Mouse (Mus musculus): Measurements from ENCODE around the gene Chchd6. TPM values are rescaled to one million over a fixed set of nuclear protein-coding genes. Genes with fewer than 3 reads are reported as not detected.

The Chchd6 gene
- polyA plus RNA-seq, 1 experiment from 2014 or later = 55.9 TPM

- no peak overlapping the region for H3K4me3 ChIP-seq (ENCODE audit: low read length)
- no peaks in the 10 kb centered on the region for H3K36me3 ChIP-seq (ENCODE audit: control insufficient read depth, insufficient read depth, low read length)
- no peak for ATAC-seq (ENCODE audit: low read depth)
- H3K4me1 ChIP-seq (replicated peaks; ENCODE audit: control insufficient read depth, insufficient read depth, low read length) = 0 out of 2 replicates have a peak, but pooled peaks cover 2% of the 10 kb centered on the region
- H3K4me2 ChIP-seq (ENCODE audit: low read depth, low read length) = no peak overlapping the region
- H3K27ac ChIP-seq (ENCODE audit: low read length) = no peak overlapping the region
- H3K9me3 ChIP-seq (ENCODE audit: control insufficient read depth, low read length) = no peaks in the 10 kb centered on the region
- no peaks in the 10 kb centered on the region for H3K27me3 ChIP-seq (ENCODE audit: control insufficient read depth, insufficient read depth, low read depth, low read length)
- WGBS = 59% methylated on average over 8 of the region's 8 CpGs
- H3K9ac ChIP-seq (ENCODE audit: low read length) = no peak overlapping the region
Observed at GRCm38 (mm10) chr6:89628045-89628785, 32.8 kb upstream of the Chchd6 start.

DNA sequence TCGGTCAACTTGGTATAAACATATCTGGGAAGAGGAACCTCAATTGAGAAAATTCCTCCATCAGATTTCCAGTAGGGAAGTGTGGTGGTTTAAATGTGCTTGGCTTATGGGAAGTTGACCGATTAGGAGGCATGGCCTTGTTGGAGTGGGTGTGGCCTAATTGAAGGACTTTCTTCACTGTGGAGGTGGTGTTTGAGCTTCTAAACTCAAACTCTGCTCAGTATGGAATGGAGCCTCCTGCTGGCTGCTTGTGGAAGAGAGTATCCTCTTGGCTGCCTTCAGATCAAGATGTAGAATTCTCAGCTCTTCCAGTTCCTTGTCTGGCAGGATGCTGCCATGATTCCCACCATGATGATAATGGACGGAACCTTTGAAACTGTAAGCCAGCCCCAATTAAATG is 27.2 kb upstream of the Chchd6 start:
- 65% methylated on average over 3 of the region's 3 CpGs for WGBS
- Histone ChIP-seq H3K4me2 (ENCODE audit: low read depth, low read length) (no peak overlapping the region), H3K27me3 (ENCODE audit: control insufficient read depth, insufficient read depth, low read depth, low read length) (no peaks in the 10 kb centered on the region), H3K9me3 (ENCODE audit: control insufficient read depth, low read length) (no peaks in the 10 kb centered on the region), H3K4me1 (replicated peaks; ENCODE audit: control insufficient read depth, insufficient read depth, low read length) (no peaks in the 10 kb centered on the region), H3K9ac (ENCODE audit: low read length) (no peak overlapping the region), H3K36me3 (ENCODE audit: control insufficient read depth, insufficient read depth, low read length) (no peaks in the 10 kb centered on the region), H3K4me3 (ENCODE audit: low read length) (no peak overlapping the region), H3K27ac (ENCODE audit: low read length) (no peak overlapping the region)
- no peak for ATAC-seq (ENCODE audit: low read depth)

GRCm38 (mm10) chr6:89615373-89615755 is 19.9 kb upstream of the Chchd6 start:
- no peak overlapping the region for H3K4me3 ChIP-seq (ENCODE audit: low read length)
- no peak overlapping the region for H3K4me2 ChIP-seq (ENCODE audit: low read depth, low read length)
- no peak for ATAC-seq (ENCODE audit: low read depth)
- no peaks in the 10 kb centered on the region for H3K27me3 ChIP-seq (ENCODE audit: control insufficient read depth, insufficient read depth, low read depth, low read length)
- H3K9me3 ChIP-seq (ENCODE audit: control insufficient read depth, low read length) = no peaks in the 10 kb centered on the region
- 57% methylated on average over 7 of the region's 7 CpGs for WGBS
- H3K36me3 ChIP-seq (ENCODE audit: control insufficient read depth, insufficient read depth, low read length) = no peaks in the 10 kb centered on the region
- no peaks in the 10 kb centered on the region for H3K4me1 ChIP-seq (replicated peaks; ENCODE audit: control insufficient read depth, insufficient read depth, low read length)
- no peak overlapping the region for H3K27ac ChIP-seq (ENCODE audit: low read length)
- H3K9ac ChIP-seq (ENCODE audit: low read length) = no peak overlapping the region

DNA sequence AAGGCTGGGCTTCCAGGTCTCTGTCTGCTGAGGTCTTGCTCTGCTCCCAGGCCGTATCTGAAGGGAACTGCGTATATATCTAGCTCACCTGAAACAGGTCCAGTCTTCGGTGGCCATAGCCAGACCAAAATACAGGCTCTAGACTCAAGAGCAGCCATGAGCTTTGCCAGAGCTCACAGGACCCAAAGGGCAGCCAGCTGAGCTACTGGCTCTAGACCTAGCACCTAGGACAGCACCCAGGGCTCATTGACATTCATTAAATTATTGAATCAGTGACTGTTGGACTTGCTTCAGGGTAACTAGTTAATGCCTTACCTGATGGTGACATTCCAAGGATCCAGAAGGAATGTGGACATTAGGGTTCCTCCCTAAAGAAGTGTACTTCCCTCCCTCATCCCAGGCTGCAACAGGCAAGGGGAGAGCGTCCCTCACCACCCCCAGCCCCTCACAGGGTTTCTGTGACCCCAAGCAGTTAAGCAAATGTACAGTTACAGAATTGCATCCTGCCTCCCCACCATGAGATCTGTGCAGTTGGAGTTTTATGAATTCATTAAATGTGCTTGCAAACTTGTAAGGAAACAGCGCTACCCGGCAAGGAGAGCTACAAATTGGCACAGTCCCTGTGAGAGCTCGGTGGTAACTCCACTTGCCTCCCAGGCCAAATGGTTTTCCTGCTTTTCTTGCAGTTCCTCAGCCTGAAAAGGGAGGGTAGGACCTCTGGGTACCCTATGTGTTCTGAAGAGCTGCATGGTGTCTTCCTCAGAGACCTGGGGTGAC is 19.3 kb upstream of the Chchd6 start:
- Histone ChIP-seq H3K9ac (ENCODE audit: low read length) (no peak overlapping the region), H3K4me3 (ENCODE audit: low read length) (no peak overlapping the region), H3K36me3 (ENCODE audit: control insufficient read depth, insufficient read depth, low read length) (no peaks in the 10 kb centered on the region), H3K4me2 (ENCODE audit: low read depth, low read length) (no peak overlapping the region), H3K9me3 (ENCODE audit: control insufficient read depth, low read length) (no peaks in the 10 kb centered on the region), H3K27me3 (ENCODE audit: control insufficient read depth, insufficient read depth, low read depth, low read length) (no peaks in the 10 kb centered on the region), H3K4me1 (replicated peaks; ENCODE audit: control insufficient read depth, insufficient read depth, low read length) (no peaks in the 10 kb centered on the region), H3K27ac (ENCODE audit: low read length) (no peak overlapping the region)
- ATAC-seq (ENCODE audit: low read depth) = no peak
- 65% methylated on average over 7 of the region's 7 CpGs for WGBS

DNA sequence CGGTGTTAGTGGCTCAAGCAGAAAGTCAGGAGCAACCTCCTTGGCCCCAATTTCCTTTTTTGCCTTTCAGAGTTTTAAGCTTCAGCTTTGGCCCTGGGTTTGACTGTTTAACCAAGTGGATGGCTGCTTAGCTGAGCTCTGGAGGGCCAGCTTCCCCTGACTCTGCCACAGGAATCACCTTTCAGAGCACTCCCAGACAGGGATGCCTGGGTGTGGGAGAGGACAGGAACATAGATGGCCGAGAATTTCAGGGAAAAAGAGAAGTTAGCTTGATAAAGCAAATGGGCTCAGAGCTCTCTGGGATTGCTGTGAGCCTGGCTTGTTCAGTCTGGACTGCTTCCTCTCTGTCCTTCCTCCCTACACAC is 18.6 kb upstream of the Chchd6 start:
- 15% methylated on average over 2 of the region's 2 CpGs for WGBS
- Histone ChIP-seq H3K9ac (ENCODE audit: low read length) (no peak overlapping the region), H3K27ac (ENCODE audit: low read length) (no peak overlapping the region), H3K36me3 (ENCODE audit: control insufficient read depth, insufficient read depth, low read length) (no peaks in the 10 kb centered on the region), H3K4me3 (ENCODE audit: low read length) (no peak overlapping the region), H3K9me3 (ENCODE audit: control insufficient read depth, low read length) (no peaks in the 10 kb centered on the region), H3K4me2 (ENCODE audit: low read depth, low read length) (no peak overlapping the region), H3K4me1 (replicated peaks; ENCODE audit: control insufficient read depth, insufficient read depth, low read length) (no peaks in the 10 kb centered on the region), H3K27me3 (ENCODE audit: control insufficient read depth, insufficient read depth, low read depth, low read length) (no peaks in the 10 kb centered on the region)
- no peak for ATAC-seq (ENCODE audit: low read depth)

- H3K36me3 ChIP-seq (ENCODE audit: control insufficient read depth, insufficient read depth, low read length) = no peaks in the 10 kb centered on the region
- 34% methylated on average over 15 of the region's 15 CpGs for WGBS
- H3K4me1 ChIP-seq (replicated peaks; ENCODE audit: control insufficient read depth, insufficient read depth, low read length) = no peaks in the 10 kb centered on the region
- ATAC-seq (ENCODE audit: low read depth) = no peak
- H3K4me2 ChIP-seq (ENCODE audit: low read depth, low read length) = no peak overlapping the region
- no peak overlapping the region for H3K4me3 ChIP-seq (ENCODE audit: low read length)
- H3K27me3 ChIP-seq (ENCODE audit: control insufficient read depth, insufficient read depth, low read depth, low read length) = no peaks in the 10 kb centered on the region
- H3K27ac ChIP-seq (ENCODE audit: low read length) = no peak overlapping the region
- H3K9ac ChIP-seq (ENCODE audit: low read length) = no peak overlapping the region
- H3K9me3 ChIP-seq (ENCODE audit: control insufficient read depth, low read length) = no peaks in the 10 kb centered on the region
Observed at GRCm38 (mm10) chr6:89613336-89614106, 18.1 kb upstream of the Chchd6 start.

DNA sequence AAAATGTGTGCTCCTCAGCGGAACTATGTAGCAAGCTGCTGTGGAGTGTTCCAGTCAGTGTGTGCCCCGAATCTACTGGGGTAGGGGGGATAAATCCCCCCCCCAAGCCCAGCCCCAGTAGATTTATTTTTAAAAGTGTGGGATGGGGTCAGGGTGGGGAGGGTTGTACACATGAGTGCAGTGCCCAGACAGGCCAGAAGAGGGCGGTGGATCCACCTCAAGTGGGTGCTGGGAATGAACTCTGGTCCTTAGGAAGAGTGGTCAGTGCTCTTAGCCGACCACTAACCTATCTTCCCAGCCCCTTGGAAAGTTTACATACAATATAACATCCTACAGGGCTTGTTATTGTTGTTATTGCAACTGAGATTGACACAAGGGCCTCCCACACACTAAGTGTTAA is 12.5 kb upstream of the Chchd6 start:
- H3K9ac ChIP-seq (ENCODE audit: low read length) = no peak overlapping the region
- H3K4me3 ChIP-seq (ENCODE audit: low read length) = no peak overlapping the region
- H3K9me3 ChIP-seq (ENCODE audit: control insufficient read depth, low read length) = no peaks in the 10 kb centered on the region; the same call in 1 of the 2 replicates
- H3K4me1 ChIP-seq (replicated peaks; ENCODE audit: control insufficient read depth, insufficient read depth, low read length) = no peaks in the 10 kb centered on the region
- H3K4me2 ChIP-seq (ENCODE audit: low read depth, low read length) = no peak overlapping the region
- H3K27ac ChIP-seq (ENCODE audit: low read length) = no peak overlapping the region
- no peaks in the 10 kb centered on the region for H3K36me3 ChIP-seq (ENCODE audit: control insufficient read depth, insufficient read depth, low read length)
- WGBS = 53% methylated on average over 4 of the region's 4 CpGs
- H3K27me3 ChIP-seq (ENCODE audit: control insufficient read depth, insufficient read depth, low read depth, low read length) = no peaks in the 10 kb centered on the region
- no peak for ATAC-seq (ENCODE audit: low read depth)

DNA sequence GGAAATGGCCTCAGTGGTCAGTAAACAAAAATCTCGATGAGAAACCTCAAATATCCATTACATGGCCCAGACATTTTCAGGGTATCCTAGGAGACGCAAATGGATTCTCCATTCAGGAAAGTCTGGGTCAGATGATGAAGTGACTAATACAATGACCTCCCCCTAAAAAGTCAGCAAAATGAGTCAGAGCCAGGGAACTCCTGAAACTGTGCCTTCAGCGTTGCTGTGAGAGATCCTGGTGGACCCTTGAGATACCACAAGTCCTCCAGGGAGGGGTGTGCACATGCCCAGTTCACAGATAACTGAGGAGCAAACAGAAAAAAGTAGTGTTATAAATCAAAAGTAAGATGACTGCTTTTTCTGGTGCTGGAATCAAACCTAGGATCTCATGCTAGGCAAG is 10.6 kb upstream of the Chchd6 start:
- H3K27ac ChIP-seq (ENCODE audit: low read length) = no peak overlapping the region
- H3K4me2 ChIP-seq (ENCODE audit: low read depth, low read length) = no peak overlapping the region
- no peaks in the 10 kb centered on the region for H3K4me1 ChIP-seq (replicated peaks; ENCODE audit: control insufficient read depth, insufficient read depth, low read length)
- H3K9ac ChIP-seq (ENCODE audit: low read length) = no peak overlapping the region
- H3K27me3 ChIP-seq (ENCODE audit: control insufficient read depth, insufficient read depth, low read depth, low read length) = no peaks in the 10 kb centered on the region
- no peaks in the 10 kb centered on the region; the same call in 1 of the 2 replicates for H3K9me3 ChIP-seq (ENCODE audit: control insufficient read depth, low read length)
- no peak overlapping the region for H3K4me3 ChIP-seq (ENCODE audit: low read length)
- no peak for ATAC-seq (ENCODE audit: low read depth)
- H3K36me3 ChIP-seq (ENCODE audit: control insufficient read depth, insufficient read depth, low read length) = no peaks in the 10 kb centered on the region
- WGBS = 50% methylated on average over 3 of the region's 3 CpGs

- H3K27ac ChIP-seq (ENCODE audit: low read length) = no peak overlapping the region
- no peak overlapping the region for H3K4me3 ChIP-seq (ENCODE audit: low read length)
- no peak for ATAC-seq (ENCODE audit: low read depth)
- peaks cover 3% of the 10 kb centered on the region; the same call in 1 of the 2 replicates for H3K4me1 ChIP-seq (replicated peaks; ENCODE audit: control insufficient read depth, insufficient read depth, low read length)
- H3K9me3 ChIP-seq (ENCODE audit: control insufficient read depth, low read length) = 0 out of 2 replicates have a peak, but pooled peaks cover 3% of the 10 kb centered on the region
- H3K27me3 ChIP-seq (ENCODE audit: control insufficient read depth, insufficient read depth, low read depth, low read length) = no peaks in the 10 kb centered on the region
- H3K36me3 ChIP-seq (ENCODE audit: control insufficient read depth, insufficient read depth, low read length) = no peaks in the 10 kb centered on the region
- 87% methylated on average over 1 of the region's 1 CpGs for WGBS
- H3K4me2 ChIP-seq (ENCODE audit: low read depth, low read length) = no peak overlapping the region
- H3K9ac ChIP-seq (ENCODE audit: low read length) = no peak overlapping the region
Observed at GRCm38 (mm10) chr6:89596510-89596909, 1.1 kb upstream of the Chchd6 start.
